21 mouse cellular contexts compared by ENCODE assay signal in genomic region chr11:5132751-5133150, GRCm38 (mm10).
"Had no signal": no experiment of that assay in that cellular context is flagged by ENCODE, and none has a peak within 500 bp of the region (broad histone marks: within the 10 kb centered on the region; RNA-seq: fewer than 3 reads in every experiment).

No protein-coding gene starts in this region.

- H3K9me3 ChIP-seq: lung, embryonic 15.5 days; midbrain, embryonic 10.5 days; midbrain, embryonic 12.5 days; neural tube, embryonic 13.5 days; neural tube, embryonic 15.5 days had no signal

- H3K4me2 ChIP-seq: lung, embryonic 15.5 days; midbrain, embryonic 12.5 days; neural tube, embryonic 13.5 days; neural tube, embryonic 15.5 days had no signal

- H3K27ac ChIP-seq: lung, embryonic 15.5 days; macrophage; midbrain, embryonic 10.5 days; midbrain, embryonic 12.5 days; neural tube, embryonic 13.5 days; neural tube, embryonic 15.5 days had no signal

- H3K36me3 ChIP-seq: lung, embryonic 15.5 days; midbrain, embryonic 12.5 days; neural tube, embryonic 13.5 days; neural tube, embryonic 15.5 days had no signal

- H3K27me3 ChIP-seq: lung, embryonic 15.5 days; midbrain, embryonic 12.5 days; neural tube, embryonic 13.5 days; neural tube, embryonic 15.5 days had no signal

- H3K4me1 ChIP-seq: lung, embryonic 15.5 days had no signal

- H3K4me3 ChIP-seq: lung, embryonic 15.5 days; midbrain, embryonic 10.5 days; midbrain, embryonic 12.5 days; myocyte; neural tube, embryonic 13.5 days; neural tube, embryonic 15.5 days had no signal

- DNase-seq: liver, postnatal 0 days; lung, adult 2 months; lung, postnatal 10 days; lung, postnatal 36 days; midbrain, embryonic 14.5 days; retina, postnatal 1 day; right cerebral cortex, adult 18-20 months; right cerebral cortex, postnatal 25 days; right cerebral cortex, postnatal 4 days; spleen, adult 18-20 months; thymus, adult 18-20 months; thymus, postnatal 14 days; thymus, postnatal 36 days had no signal

- H3K9ac ChIP-seq: liver, postnatal 0 days; lung, embryonic 15.5 days; midbrain, embryonic 12.5 days; neural tube, embryonic 13.5 days; neural tube, embryonic 15.5 days had no signal

- ATAC-seq: liver, postnatal 0 days; midbrain, embryonic 16.5 days had no signal
